Mouse (Mus musculus) CD4-positive helper T cell, adult 2 months (primary cell): ENCODE results near the gene Cfap300.

Experiments used
- DNase-seq: peaks from one replicate; pipeline ENCODE4 v3.0.0-alpha.2; 2012; ENCODE audit warnings: low read depth, missing footprints, low spot score

Cfap300 gene

DNA sequence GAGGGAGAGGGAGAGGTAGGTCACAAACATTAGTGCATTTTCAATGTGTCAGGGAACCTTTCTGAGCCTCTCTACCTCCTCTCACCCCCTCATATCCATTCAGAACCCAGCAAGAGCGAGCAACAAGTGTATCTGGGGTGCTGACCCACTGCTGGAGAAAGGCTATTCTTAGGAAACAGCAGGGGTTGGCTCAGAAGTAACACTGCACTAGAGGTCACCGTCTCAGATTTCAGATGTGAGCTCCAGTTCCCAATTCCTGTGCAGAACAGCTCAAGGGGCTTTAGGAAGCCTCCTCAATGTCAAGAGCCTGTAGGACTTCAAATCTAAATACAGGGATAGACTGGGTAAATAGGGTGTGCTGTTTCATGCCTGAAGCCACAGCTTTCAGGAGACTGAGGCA, 59.0 kb downstream of the Cfap300 start:
- no peak for DNase-seq

DNA sequence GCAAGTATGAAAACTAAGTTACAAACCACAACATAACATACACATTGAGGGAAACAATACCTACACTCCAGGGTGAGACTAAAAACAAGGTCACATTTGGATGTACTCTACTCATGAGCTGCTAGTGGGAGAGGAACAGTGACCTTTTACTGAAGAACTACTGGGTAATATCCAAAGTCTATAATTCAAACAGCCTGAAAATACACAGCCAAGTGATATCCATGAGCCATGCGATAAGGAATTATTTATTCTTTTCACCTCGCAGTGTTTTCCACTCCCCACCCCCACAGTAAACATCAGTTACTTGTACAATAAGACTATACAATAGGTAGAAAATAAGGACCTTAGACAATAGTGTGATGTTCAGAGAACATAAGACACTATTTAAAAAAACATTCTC, 62.5 kb downstream of the Cfap300 start:
- DNase-seq = no peak

DNA sequence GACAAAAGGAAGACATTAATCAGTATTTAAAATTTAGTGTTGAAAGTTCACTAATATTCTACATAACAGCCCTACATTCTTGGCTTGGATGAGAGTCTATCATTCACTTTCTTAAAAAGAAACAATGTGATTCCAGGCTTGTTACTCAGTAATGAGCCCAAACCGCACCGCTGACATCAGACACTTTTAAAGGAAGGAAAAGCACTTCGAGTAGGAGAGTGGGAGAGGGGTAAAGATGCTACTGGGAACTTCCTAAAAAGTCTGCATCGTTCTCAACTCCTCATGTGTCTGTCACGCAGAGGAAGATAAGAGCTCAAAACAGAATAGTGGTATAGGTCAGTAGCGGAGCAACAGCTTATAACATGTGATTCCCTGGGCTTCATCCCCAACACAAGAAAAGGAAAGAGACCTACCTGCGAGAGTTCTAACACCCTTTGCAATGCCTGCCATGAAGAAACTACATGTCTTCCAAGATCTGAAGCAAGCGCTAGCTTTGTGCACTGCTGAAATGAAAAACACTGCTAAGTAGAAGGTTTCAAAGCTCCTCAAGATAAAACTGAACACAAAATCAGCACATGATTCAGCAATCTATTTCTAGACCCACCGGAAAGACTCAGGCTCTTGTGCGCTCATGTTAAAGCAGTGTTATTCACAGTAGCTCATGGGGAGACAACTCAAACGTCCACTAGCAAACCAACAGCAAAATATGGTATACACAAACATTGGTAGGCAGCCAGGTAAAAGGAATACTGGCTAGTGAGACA, 63.3 kb downstream of the Cfap300 start:
- no peak for DNase-seq

DNA sequence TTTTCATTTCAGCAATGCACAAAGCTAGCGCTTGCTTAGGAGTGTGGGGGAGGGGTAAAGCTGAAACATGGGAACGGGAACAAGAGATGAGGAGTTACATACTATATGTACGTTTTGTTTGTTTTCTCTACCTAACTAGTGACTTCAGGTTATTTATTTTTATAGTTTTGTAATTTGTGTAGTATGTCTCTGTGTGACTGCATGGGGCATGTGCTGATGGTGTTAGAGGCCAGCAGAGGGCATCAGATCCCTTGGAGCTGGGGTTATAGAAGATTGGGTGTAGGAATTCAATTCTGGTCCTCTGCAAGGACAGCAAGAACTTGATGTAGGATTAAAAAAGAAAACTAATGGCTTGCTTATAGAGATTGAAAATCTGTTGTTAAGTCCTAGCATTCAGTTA, 64.1 kb downstream of the Cfap300 start:
- no peak for DNase-seq

DNA sequence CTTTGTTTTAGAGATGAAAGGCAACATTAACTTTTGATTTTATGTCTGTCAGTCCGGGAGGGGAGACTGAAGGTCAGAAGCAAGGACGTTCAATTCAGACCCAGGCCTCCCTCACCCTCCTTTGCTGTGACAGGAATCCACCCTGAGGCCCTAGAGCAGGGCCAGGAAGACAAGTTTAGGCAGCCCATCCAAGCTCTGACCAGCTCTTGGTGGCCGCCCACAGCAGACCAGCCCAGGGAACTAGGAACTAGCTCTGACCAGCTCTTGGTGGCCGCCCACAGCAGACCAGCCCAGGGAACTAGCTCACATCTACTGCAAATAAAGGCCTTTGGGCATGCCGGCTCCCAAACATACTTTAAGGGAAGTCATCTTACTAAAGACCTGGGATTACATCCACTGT, 65.0 kb downstream of the Cfap300 start:
- DNase-seq = no peak

DNA sequence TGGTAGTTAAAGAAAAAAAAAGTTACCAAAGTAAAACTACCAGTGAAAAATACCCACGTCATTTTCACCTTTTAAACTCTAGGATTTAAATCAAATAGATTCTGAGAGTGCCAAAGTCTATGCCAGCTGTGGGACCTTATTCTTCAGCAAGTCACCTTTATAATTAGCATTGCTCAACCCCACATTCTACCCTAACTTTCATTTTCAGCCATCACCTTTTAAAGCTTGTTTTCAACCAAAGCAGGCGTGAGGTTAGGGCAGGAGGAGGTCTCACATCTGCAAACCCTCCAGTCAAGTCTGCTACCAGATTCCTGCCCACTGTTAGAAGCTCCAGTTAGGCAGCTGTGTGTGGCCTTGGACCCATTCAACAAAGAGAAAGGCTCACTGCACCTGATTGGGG, 70.6 kb downstream of the Cfap300 start:
- no peak for DNase-seq
